Mouse (Mus musculus) liver, postnatal 0 days (tissue): Measurements from ENCODE around the gene Ifnar1.

Source experiments
- CTCF ChIP-seq: sonication (generic); IDR thresholded peaks from 2 replicates; pipeline ENCODE4 v1.5.1; 2016; ENCODE audit warnings: antibody characterized with exemption, low read depth
- EP300 ChIP-seq: IDR thresholded peaks from 2 replicates; pipeline ENCODE4 v1.6.1; 2016; ENCODE audit warnings: antibody characterized with exemption, low read depth, mild to moderate bottlenecking

GRCm38 (mm10) chr16:91463400-91463799, 21.6 kb upstream of the Ifnar1 start:
- TF ChIP-seq CTCF (no peak), EP300 (no peak)
